Mouse (Mus musculus): ENCODE data around the gene Sp7.

Sp7 gene

GRCm38 (mm10) chr15:102366733-102367344 lies at the start of gene Sp7:
Gene Sp7, minus strand, starts transcription at chr15:102367182.
- in situ Hi-C loops (cut with MboI, MseI) = no loop called here

- in situ Hi-C loops (cut with MboI, MseI) = no loop called here
These were observed 46.7 kb upstream of the Sp7 start for GRCm38 (mm10) chr15:102413687-102414086.

GRCm38 (mm10) chr15:102411077-102411476 lies 44.1 kb upstream of the Sp7 start:
- in situ Hi-C loops (cut with MboI, MseI) = no loop called here

GRCm38 (mm10) chr15:102409286-102409685 lies 42.3 kb upstream of the Sp7 start:
- in situ Hi-C loops (cut with MboI, MseI) = no loop called here

GRCm38 (mm10) chr15:102408558-102409130 lies 41.7 kb upstream of the Sp7 start:
- in situ Hi-C loops (cut with MboI, MseI) = no loop called here

- in situ Hi-C loops (cut with MboI, MseI) = no loop called here
These were observed 40.9 kb upstream of the Sp7 start for GRCm38 (mm10) chr15:102407681-102408557.

- in situ Hi-C loops (cut with MboI, MseI) = no loop called here
These were observed 40.1 kb upstream of the Sp7 start for GRCm38 (mm10) chr15:102406912-102407580.

GRCm38 (mm10) chr15:102406196-102406911 lies 39.4 kb upstream of the Sp7 start:
- in situ Hi-C loops (cut with MboI, MseI) = no loop called here

GRCm38 (mm10) chr15:102405489-102406195 lies 38.7 kb upstream of the Sp7 start, which contains the start of gene Sp1:
Gene Sp1, plus strand, starts transcription at chr15:102406143.
- in situ Hi-C loops (cut with MboI, MseI) = no loop called here

GRCm38 (mm10) chr15:102404608-102405488 lies 37.9 kb upstream of the Sp7 start:
- in situ Hi-C loops (cut with MboI, MseI) = no loop called here

- in situ Hi-C loops (cut with MboI, MseI) = no loop called here
These were observed 35.2 kb upstream of the Sp7 start for GRCm38 (mm10) chr15:102402210-102402609.

GRCm38 (mm10) chr15:102401278-102401677 lies 34.3 kb upstream of the Sp7 start:
- in situ Hi-C loops (cut with MboI, MseI) = no loop called here

GRCm38 (mm10) chr15:102400476-102401045 lies 33.6 kb upstream of the Sp7 start:
- in situ Hi-C loops (cut with MboI, MseI) = no loop called here

GRCm38 (mm10) chr15:102399229-102400221 lies 32.5 kb upstream of the Sp7 start:
- in situ Hi-C loops (cut with MboI, MseI) = no loop called here

- in situ Hi-C loops (cut with MboI, MseI) = no loop called here
These were observed 31.6 kb upstream of the Sp7 start for GRCm38 (mm10) chr15:102398629-102399028.

- in situ Hi-C loops (cut with MboI, MseI) = no loop called here
These were observed 28.1 kb upstream of the Sp7 start for GRCm38 (mm10) chr15:102395061-102395460.

- in situ Hi-C loops (cut with MboI, MseI) = no loop called here
These were observed 26.6 kb upstream of the Sp7 start for GRCm38 (mm10) chr15:102393584-102394014.

GRCm38 (mm10) chr15:102392520-102392919 lies 25.5 kb upstream of the Sp7 start:
- in situ Hi-C loops (cut with MboI, MseI) = no loop called here
